9 mouse cellular contexts compared by ENCODE assay signal in the genomic region with DNA sequence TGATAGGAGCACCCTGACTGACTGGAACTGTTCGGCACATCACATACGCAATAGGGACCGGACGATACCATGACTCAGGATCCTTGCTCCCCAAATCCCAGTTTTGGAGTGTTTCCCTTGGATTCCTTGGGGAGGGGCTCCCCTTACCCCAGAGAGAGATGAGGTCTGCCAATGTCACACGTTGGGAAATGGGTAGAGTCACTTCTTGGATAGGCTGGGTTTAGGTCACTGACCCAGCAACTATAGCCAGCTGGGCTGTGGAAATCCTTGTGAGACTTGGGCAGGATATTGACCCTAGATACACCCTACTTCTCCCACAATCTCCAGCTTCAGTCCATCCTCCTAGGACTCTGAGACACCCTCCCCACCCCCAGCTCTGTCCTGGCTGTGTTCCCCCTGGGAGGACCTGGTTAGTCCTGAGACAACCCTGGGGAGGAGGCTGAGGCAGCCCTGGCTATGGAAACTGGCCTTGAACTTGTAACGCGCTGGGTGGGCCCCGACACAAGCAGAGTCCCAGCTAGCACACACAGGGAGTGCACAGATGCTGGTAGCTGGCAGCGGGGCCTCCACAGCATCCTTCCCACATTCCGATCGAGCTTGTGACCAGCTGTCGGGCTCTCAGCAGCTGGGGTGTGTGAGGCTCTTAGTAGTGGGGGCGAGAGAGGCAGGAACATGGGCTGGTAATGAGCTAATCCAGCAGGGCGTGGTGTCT. TPM values are rescaled to one million over a fixed set of nuclear protein-coding genes. Genes with fewer than 3 reads are reported as not detected.
DNase-seq lines count a peak whose midpoint lies in the region; ATAC-seq lines count a peak whose summit lies in the region.
"Had no signal": no experiment of that assay in that cellular context is flagged by ENCODE, and none has a peak within 500 bp of the region (broad histone marks: within the 10 kb centered on the region; RNA-seq: fewer than 3 reads in every experiment).

No protein-coding gene starts in this region.

- H3K36me3 ChIP-seq in embryonic facial prominence, embryonic 14.5 days (ENCODE audit: control insufficient read depth, insufficient read depth, low read length): no peaks in the 10 kb centered on the region
- H3K36me3 ChIP-seq in stomach, embryonic 15.5 days: no peaks in the 10 kb centered on the region

- WGBS in embryonic facial prominence, embryonic 14.5 days: 60% methylated on average over 11 of the region's 14 CpGs
- 50% methylated on average over 14 of the region's 14 CpGs for WGBS in stomach, embryonic 15.5 days

- no peak overlapping the region for H3K27ac ChIP-seq in embryonic facial prominence, embryonic 14.5 days (replicated peaks; ENCODE audit: low read depth, low read length)
- no peak overlapping the region for H3K27ac ChIP-seq in stomach, embryonic 15.5 days

- no peak overlapping the region for H3K4me3 ChIP-seq in embryonic facial prominence, embryonic 14.5 days (ENCODE audit: low read depth, low read length)
- no peak overlapping the region for H3K4me3 ChIP-seq in stomach, embryonic 15.5 days (replicated peaks)

- ATAC-seq in embryonic facial prominence, embryonic 14.5 days (ENCODE audit: low read depth): peak; percentile 58; the same call in 1 of the 2 replicates
- ATAC-seq in stomach, embryonic 15.5 days (ENCODE audit: insufficient read depth, low FRiP score, low read depth): peak; percentile 49; the same call in 1 of the 2 replicates

- no peaks in the 10 kb centered on the region for H3K9me3 ChIP-seq in embryonic facial prominence, embryonic 14.5 days (ENCODE audit: control insufficient read depth, low read length)
- no peaks in the 10 kb centered on the region for H3K9me3 ChIP-seq in stomach, embryonic 15.5 days

- no peak overlapping the region for H3K4me2 ChIP-seq in embryonic facial prominence, embryonic 14.5 days (ENCODE audit: low read depth, low read length)
- H3K4me2 ChIP-seq in stomach, embryonic 15.5 days: no peak overlapping the region

- no peaks in the 10 kb centered on the region for H3K27me3 ChIP-seq in embryonic facial prominence, embryonic 14.5 days (replicated peaks; ENCODE audit: control insufficient read depth, insufficient read depth, low read length)
- H3K27me3 ChIP-seq in stomach, embryonic 15.5 days (replicated peaks): no peaks in the 10 kb centered on the region

- peak; percentile 8 for DNase-seq in layer of hippocampus, adult 9-11 months
- no peak for DNase-seq in layer of hippocampus, adult 11-12 months (ENCODE audit: low spot score)
- DNase-seq in embryonic facial prominence, embryonic 14.5 days (ENCODE audit: low spot score): peak; percentile 89
- DNase-seq in heart, postnatal 4 days: peak; percentile 62
- DNase-seq in ovary, adult 18-20 months (ENCODE audit: low spot score): no peak
- DNase-seq in left cerebral cortex, adult 18-20 months (ENCODE audit: low spot score in 2 of 2): no peak
- DNase-seq in spleen, adult 18-20 months: no peak

- H3K4me1 ChIP-seq in embryonic facial prominence, embryonic 14.5 days (ENCODE audit: control insufficient read depth, insufficient read depth, low read length): peaks cover 25% of the 10 kb centered on the region
- H3K4me1 ChIP-seq in stomach, embryonic 15.5 days: peaks cover 18% of the 10 kb centered on the region

- H3K9ac ChIP-seq in embryonic facial prominence, embryonic 14.5 days (ENCODE audit: low read depth, low read length): no peak overlapping the region
- no peak overlapping the region for H3K9ac ChIP-seq in stomach, embryonic 15.5 days

RNA-seq across cellular contexts. Expression of gene Alpl, which starts 25.1 kb away (rescaled TPM):
- polyA plus RNA-seq in embryonic facial prominence, embryonic 14.5 days (2014; fragmentation: Nextera tagmentation; extraction: Ambion mirVana): 112 and 149 TPM in 2 replicates
- 1 to 10 TPM; 8.9 to 9.0 TPM for total RNA-seq in heart, postnatal 4 days (2021)
- polyA plus RNA-seq in stomach, embryonic 15.5 days (2015; fragmentation: Nextera tagmentation; extraction: Ambion mirVana): 9.8 and 10.8 TPM in 2 replicates
- total RNA-seq in left cerebral cortex, adult 18-20 months (2021): 10 to 100 TPM; 10.0 to 11.0 TPM
- total RNA-seq: MEL had no signal

Comparison
In these comparisons a context has a peak if more than half of its experiments do, and no peak if none do; other contexts are left out.
1. DNase-seq: peak in layer of hippocampus, adult 9-11 months (single experiment), embryonic facial prominence, embryonic 14.5 days (single experiment) and heart, postnatal 4 days (single experiment); none in layer of hippocampus, adult 11-12 months (single experiment), ovary, adult 18-20 months (single experiment), left cerebral cortex, adult 18-20 months (0 of 2) and spleen, adult 18-20 months (0 of 2).